Mouse (Mus musculus): Measurements from ENCODE around the gene Cyld. TPM values are rescaled to one million over a fixed set of nuclear protein-coding genes. Genes with fewer than 3 reads are reported as not detected.
"Not testable (repeated sequence)": the region's sequence is repeated elsewhere in the genome, so short reads cannot be mapped to it uniquely, and the experiment has no call there.

Gene Cyld
- polyA plus RNA-seq, 1 experiment = not detected

- H3K4me1 ChIP-seq (ENCODE audit: control insufficient read depth, insufficient read depth, low read length) = peaks cover 9% of the 10 kb centered on the region
- no peak overlapping the region for H3K4me3 ChIP-seq (ENCODE audit: insufficient read depth, low read depth, low read length)
- TF ChIP-seq CTCF (IDR thresholded peaks at IDR 0.05; ENCODE audit: insufficient read depth, low read depth, low read length) = no peak
- no peak for TF ChIP-seq POLR2A (IDR thresholded peaks at IDR 0.05; ENCODE audit: insufficient read depth, low read depth, low read length)
- 93% methylated on average over 7 of the region's 7 CpGs for WGBS
- H3K27ac ChIP-seq (ENCODE audit: insufficient read depth, low read depth, low read length) = no peak overlapping the region
These were observed 74.4 kb downstream of the Cyld start for GRCm38 (mm10) chr8:88771241-88771640.

GRCm38 (mm10) chr8:88774593-88775297 lies 77.9 kb downstream of the Cyld start:
- TF ChIP-seq POLR2A (IDR thresholded peaks at IDR 0.05; ENCODE audit: insufficient read depth, low read depth, low read length) (no peak), CTCF (IDR thresholded peaks at IDR 0.05; ENCODE audit: insufficient read depth, low read depth, low read length) (no peak)
- 45% methylated on average over 19 of the region's 19 CpGs for WGBS
- H3K4me1 ChIP-seq (ENCODE audit: control insufficient read depth, insufficient read depth, low read length) = peaks cover 12% of the 10 kb centered on the region
- no peak overlapping the region for H3K27ac ChIP-seq (ENCODE audit: insufficient read depth, low read depth, low read length)
- H3K4me3 ChIP-seq (ENCODE audit: insufficient read depth, low read depth, low read length) = no peak overlapping the region

- peaks cover 12% of the 10 kb centered on the region for H3K4me1 ChIP-seq (ENCODE audit: control insufficient read depth, insufficient read depth, low read length)
- TF ChIP-seq POLR2A (IDR thresholded peaks at IDR 0.05; ENCODE audit: insufficient read depth, low read depth, low read length) (no peak), CTCF (IDR thresholded peaks at IDR 0.05; ENCODE audit: insufficient read depth, low read depth, low read length) (no peak)
- H3K27ac ChIP-seq (ENCODE audit: insufficient read depth, low read depth, low read length) = no peak overlapping the region
- 65% methylated on average over 7 of the region's 7 CpGs for WGBS
- H3K4me3 ChIP-seq (ENCODE audit: insufficient read depth, low read depth, low read length) = no peak overlapping the region
These were observed 78.4 kb downstream of the Cyld start for GRCm38 (mm10) chr8:88775298-88775646.

- WGBS = 96% methylated on average over 3 of the region's 3 CpGs
- Histone ChIP-seq H3K4me3 (ENCODE audit: insufficient read depth, low read depth, low read length) (no peak overlapping the region), H3K4me1 (ENCODE audit: control insufficient read depth, insufficient read depth, low read length) (peaks cover 11% of the 10 kb centered on the region), H3K27ac (ENCODE audit: insufficient read depth, low read depth, low read length) (no peak overlapping the region)
- TF ChIP-seq POLR2A (IDR thresholded peaks at IDR 0.05; ENCODE audit: insufficient read depth, low read depth, low read length) (no peak), CTCF (IDR thresholded peaks at IDR 0.05; ENCODE audit: insufficient read depth, low read depth, low read length) (no peak)
These were observed 83.3 kb downstream of the Cyld start for GRCm38 (mm10) chr8:88780142-88780541.

- no peak for TF ChIP-seq POLR2A (IDR thresholded peaks at IDR 0.05; ENCODE audit: insufficient read depth, low read depth, low read length)
- no peak for TF ChIP-seq CTCF (IDR thresholded peaks at IDR 0.05; ENCODE audit: insufficient read depth, low read depth, low read length)
These were observed 84.5 kb downstream of the Cyld start for GRCm38 (mm10) chr8:88781283-88781682.

GRCm38 (mm10) chr8:88783722-88784121 lies 86.9 kb downstream of the Cyld start:
- TF ChIP-seq POLR2A (IDR thresholded peaks at IDR 0.05; ENCODE audit: insufficient read depth, low read depth, low read length) = no peak
- no peak for TF ChIP-seq CTCF (IDR thresholded peaks at IDR 0.05; ENCODE audit: insufficient read depth, low read depth, low read length)
- Histone ChIP-seq H3K4me3 (ENCODE audit: insufficient read depth, low read depth, low read length) (no peak overlapping the region), H3K27ac (ENCODE audit: insufficient read depth, low read depth, low read length) (no peak overlapping the region), H3K4me1 (ENCODE audit: control insufficient read depth, insufficient read depth, low read length) (peaks cover 5% of the 10 kb centered on the region; the same call in 1 of the 2 replicates)
- WGBS = 87% methylated on average over 1 of the region's 1 CpGs

More at GRCm38 (mm10) chr8:88781283-88781682, 84.5 kb downstream of the Cyld start:
- Histone ChIP-seq H3K4me3 (ENCODE audit: insufficient read depth, low read depth, low read length) (no peak overlapping the region), H3K27ac (ENCODE audit: insufficient read depth, low read depth, low read length) (no peak overlapping the region), H3K4me1 (ENCODE audit: control insufficient read depth, insufficient read depth, low read length) (peaks cover 9% of the 10 kb centered on the region; the same call in 1 of the 2 replicates)
- 87% methylated on average over 5 of the region's 5 CpGs for WGBS

- H3K4me1 ChIP-seq (ENCODE audit: control insufficient read depth, insufficient read depth, low read length) = peaks cover 16% of the 10 kb centered on the region
- not testable (repeated sequence) for H3K27ac ChIP-seq (ENCODE audit: insufficient read depth, low read depth, low read length); H3K4me3 ChIP-seq (ENCODE audit: insufficient read depth, low read depth, low read length)
- 82% methylated on average over 3 of the region's 3 CpGs for WGBS
These were observed 91.5 kb downstream of the Cyld start for GRCm38 (mm10) chr8:88788335-88788734.

GRCm38 (mm10) chr8:88792691-88793323 lies 96.0 kb downstream of the Cyld start:
- Histone ChIP-seq H3K27ac (ENCODE audit: insufficient read depth, low read depth, low read length) (peak overlapping the region; percentile 95), H3K4me3 (ENCODE audit: insufficient read depth, low read depth, low read length) (no peak overlapping the region), H3K4me1 (ENCODE audit: control insufficient read depth, insufficient read depth, low read length) (peaks cover 29% of the 10 kb centered on the region)
- WGBS = 36% methylated on average over 8 of the region's 8 CpGs
- TF ChIP-seq POLR2A (IDR thresholded peaks at IDR 0.05; ENCODE audit: insufficient read depth, low read depth, low read length) (no peak), CTCF (IDR thresholded peaks at IDR 0.05; ENCODE audit: insufficient read depth, low read depth, low read length) (no peak)

- no peak overlapping the region for H3K4me3 ChIP-seq (ENCODE audit: insufficient read depth, low read depth, low read length)
- peaks cover 29% of the 10 kb centered on the region for H3K4me1 ChIP-seq (ENCODE audit: control insufficient read depth, insufficient read depth, low read length)
- peak overlapping the region; percentile 95 for H3K27ac ChIP-seq (ENCODE audit: insufficient read depth, low read depth, low read length)
- TF ChIP-seq CTCF (IDR thresholded peaks at IDR 0.05; ENCODE audit: insufficient read depth, low read depth, low read length) (no peak), POLR2A (IDR thresholded peaks at IDR 0.05; ENCODE audit: insufficient read depth, low read depth, low read length) (no peak)
- 61% methylated on average over 9 of the region's 9 CpGs for WGBS
These were observed 96.5 kb downstream of the Cyld start for GRCm38 (mm10) chr8:88793324-88793722.

Data from olfactory bulb, adult 2 months (tissue).